Mouse (Mus musculus) lung, embryonic 14.5 days (tissue): ENCODE measurements at regions not wholly inside any gene's neighbourhood (a gene's known extent, or its start where the extent isn't known, plus 50 kb on each side); places are given as distances from the start of the nearest gene placed in this dataset.
A peak's percentile ranks its signal among the peaks of the same experiment; 100 is the strongest.

Experiments used
- ATAC-seq: fragments of 200-750 bp; cut with Nextera tagmentation; 2 replicates; pipeline ENCODE4 v1.8.0; 2017; ENCODE audit warnings: mild to moderate bottlenecking, moderate TSS enrichment, moderate library complexity; ENCODE audit not compliant: insufficient read depth
- DNase-seq: peaks from one replicate; pipeline ENCODE4 v3.0.0-alpha.2; 2015
- H3K27ac ChIP-seq: fragments of 300-500 bp; sonication (generic); 2 replicates; pipeline ENCODE4 v1.5.1; 2014; ENCODE audit warnings: low read depth, mild to moderate bottlenecking, moderate library complexity
- H3K27me3 ChIP-seq: fragments of 300-500 bp; sonication (generic); 2 replicates; pipeline ENCODE4 v1.6.1; 2014; ENCODE audit warnings: low read length, control low read depth; ENCODE audit not compliant: insufficient read depth
- H3K36me3 ChIP-seq: fragments of 300-500 bp; sonication (generic); 2 replicates; pipeline ENCODE4 v1.6.1; 2014; ENCODE audit warnings: control low read depth; ENCODE audit not compliant: insufficient read depth
- H3K4me1 ChIP-seq: fragments of 300-500 bp; sonication (generic); 2 replicates; pipeline ENCODE4 v1.6.1; 2014; ENCODE audit warnings: antibody characterized with exemption, control low read depth; ENCODE audit not compliant: insufficient read depth
- H3K4me2 ChIP-seq: fragments of 300-500 bp; sonication (generic); 2 replicates; pipeline ENCODE4 v1.6.1; 2014; ENCODE audit warnings: mild to moderate bottlenecking
- H3K4me3 ChIP-seq: fragments of 300-500 bp; sonication (generic); 2 replicates; pipeline ENCODE4 v1.5.1; 2014; ENCODE audit warnings: low read depth, low read length
- H3K9ac ChIP-seq: fragments of 300-500 bp; sonication (generic); 2 replicates; pipeline ENCODE4 v1.6.1; 2014
- H3K9me3 ChIP-seq: fragments of 300-500 bp; sonication (generic); 2 replicates; pipeline ENCODE4 v1.6.1; 2016; ENCODE audit warnings: low read depth, low read length, control low read depth
- CTCF ChIP-seq: IDR thresholded peaks from 2 replicates; pipeline ENCODE4 v1.5.1; 2016; ENCODE audit warnings: antibody characterized with exemption, low read depth
- WGBS: fragments of 180-500 bp; shearing (Covaris S2); extraction: QIAGEN DNeasy Blood & Tissue Kit; methylation state at CpG from one replicate; pipeline ENCODE4 v1.1.7; 2014; 5-methylcytosine and 5-hydroxymethylcytosine counted together

DNA sequence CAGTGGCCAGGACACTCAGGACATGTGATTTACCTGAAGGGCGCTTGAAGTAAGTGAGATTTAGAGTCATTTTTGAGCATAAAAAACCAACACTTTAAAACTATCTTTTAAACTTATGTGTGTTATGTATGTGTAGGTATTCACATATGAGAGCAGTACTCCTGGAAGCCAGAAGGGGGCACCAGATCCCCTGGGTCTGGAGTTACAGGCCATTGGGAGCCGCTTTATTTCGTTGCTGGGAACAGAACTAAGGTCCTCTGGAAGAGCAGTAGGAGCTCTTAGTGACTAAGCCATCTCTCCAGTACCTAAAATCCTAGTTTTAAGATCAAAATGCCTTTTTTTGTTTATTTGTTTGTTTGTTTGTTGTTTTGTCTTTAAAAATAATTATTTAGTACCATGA is 192.3 kb upstream of the Wscd1 start:
- H3K9me3 ChIP-seq, result no peaks in the 10 kb centered on the region
- H3K27ac ChIP-seq, result no peak overlapping the region
- DNase-seq (no peak), ATAC-seq (no peak)
- H3K9ac ChIP-seq, result no peak overlapping the region
- no peaks in the 10 kb centered on the region for H3K36me3 ChIP-seq
- no peaks in the 10 kb centered on the region for H3K4me1 ChIP-seq
- WGBS, result 81% methylated on average over 3 of the region's 3 CpGs
- no peaks in the 10 kb centered on the region for H3K27me3 ChIP-seq
- no peak overlapping the region for H3K4me3 ChIP-seq
- TF ChIP-seq CTCF, result peak; percentile 31; the same call in 1 of the 2 replicates
- H3K4me2 ChIP-seq, result no peak overlapping the region

DNA sequence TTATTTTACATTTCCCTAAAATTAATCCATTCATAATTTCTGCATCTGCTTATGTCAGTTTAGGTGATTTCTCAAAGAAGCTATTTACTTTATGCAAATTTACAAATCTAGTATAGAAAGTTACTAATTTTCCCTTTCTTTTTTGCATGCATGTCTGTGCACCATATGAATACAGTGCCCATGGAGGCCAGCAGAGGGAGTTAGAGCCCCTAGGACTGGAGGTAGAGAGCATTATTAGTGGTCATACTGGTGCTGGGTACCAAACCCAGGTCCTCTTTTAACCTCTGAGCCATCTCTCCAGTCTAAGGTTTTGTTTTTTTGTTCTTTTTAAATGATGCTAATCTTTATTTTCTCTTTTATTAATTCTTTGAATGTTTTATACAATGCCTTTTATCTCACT is 184.9 kb upstream of the Wscd1 start:
- Histone ChIP-seq H3K4me1 (no peaks in the 10 kb centered on the region), H3K27me3 (no peaks in the 10 kb centered on the region), H3K4me3 (no peak overlapping the region), H3K9ac (no peak overlapping the region), H3K36me3 (no peaks in the 10 kb centered on the region), H3K27ac (no peak overlapping the region), H3K9me3 (no peaks in the 10 kb centered on the region), H3K4me2 (no peak overlapping the region)
- no peak for DNase-seq
- ATAC-seq, result no peak
- no peak for TF ChIP-seq CTCF

DNA sequence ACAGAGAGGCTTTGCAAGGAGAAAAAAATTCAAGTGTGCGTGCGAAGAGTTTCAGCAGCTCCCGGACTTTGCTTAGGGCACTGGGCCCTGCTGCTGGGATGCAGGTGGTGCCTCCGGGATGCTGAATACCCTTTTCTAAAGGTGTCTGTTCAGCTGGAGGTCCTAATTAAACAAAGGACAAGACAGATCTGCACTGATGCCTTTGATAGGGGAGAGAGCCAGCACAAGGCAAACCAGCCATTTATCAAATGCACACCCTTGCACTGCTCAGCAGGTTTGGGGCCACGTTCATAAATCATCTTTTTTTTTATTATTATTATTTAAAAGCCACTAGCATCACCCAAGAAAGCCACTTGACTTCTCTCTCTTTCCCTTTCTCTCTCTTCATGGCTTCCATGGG is 172.9 kb upstream of the Wscd1 start:
- ATAC-seq, result no peak
- Histone ChIP-seq H3K4me2 (no peak overlapping the region), H3K9me3 (no peaks in the 10 kb centered on the region), H3K36me3 (no peaks in the 10 kb centered on the region), H3K27me3 (no peaks in the 10 kb centered on the region), H3K4me3 (no peak overlapping the region), H3K9ac (no peak overlapping the region), H3K27ac (no peak overlapping the region), H3K4me1 (no peaks in the 10 kb centered on the region)
- WGBS, result 78% methylated on average over 5 of the region's 5 CpGs
- TF ChIP-seq CTCF, result no peak
- no peak for DNase-seq

DNA sequence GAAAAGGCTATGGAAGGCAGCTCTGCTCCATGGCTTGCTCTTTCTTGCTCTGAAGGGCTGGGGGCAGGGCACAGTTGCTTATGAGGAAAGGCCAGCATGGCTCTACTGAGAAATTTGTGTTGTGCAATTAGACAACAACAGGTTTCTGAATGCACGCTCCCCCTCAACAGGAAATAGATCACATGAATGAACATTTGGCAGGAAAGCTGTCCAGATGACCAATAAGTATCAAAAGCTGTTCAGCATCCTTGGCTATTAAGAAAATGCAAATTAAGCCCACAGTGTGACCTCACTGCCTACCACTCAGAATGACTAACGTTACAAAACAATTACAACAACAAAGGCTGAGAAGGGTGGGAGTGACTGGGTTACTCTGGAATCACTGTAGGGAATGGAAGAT is 167.9 kb upstream of the Wscd1 start:
- no peak for ATAC-seq
- no peak overlapping the region for H3K9ac ChIP-seq
- no peak overlapping the region for H3K27ac ChIP-seq
- H3K4me3 ChIP-seq, result no peak overlapping the region
- no peak for TF ChIP-seq CTCF
- H3K27me3 ChIP-seq, result no peaks in the 10 kb centered on the region
- H3K9me3 ChIP-seq, result no peaks in the 10 kb centered on the region
- no peak for DNase-seq
- H3K36me3 ChIP-seq, result no peaks in the 10 kb centered on the region
- 70% methylated on average over 2 of the region's 2 CpGs for WGBS
- no peak overlapping the region for H3K4me2 ChIP-seq
- H3K4me1 ChIP-seq, result no peaks in the 10 kb centered on the region

DNA sequence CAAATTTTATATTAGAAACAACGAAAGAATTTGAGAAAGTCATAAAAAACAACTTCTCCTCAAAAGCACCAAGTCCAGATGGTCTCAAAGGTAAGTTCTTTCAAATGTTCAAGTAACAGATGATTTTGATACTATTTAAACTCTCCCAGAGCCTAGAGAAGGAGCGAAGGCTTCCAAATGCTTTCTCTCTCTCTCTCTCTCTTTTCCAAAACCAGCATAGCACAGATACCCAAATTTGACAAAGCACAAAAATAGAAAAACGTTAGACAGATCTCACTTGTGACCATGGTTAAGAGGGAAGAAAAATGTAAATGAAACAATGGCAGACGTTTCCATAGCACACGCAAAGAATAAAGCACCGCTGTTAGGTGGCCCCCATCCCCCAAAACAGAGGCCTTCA is 158.7 kb upstream of the Wscd1 start:
- 77% methylated on average over 6 of the region's 6 CpGs for WGBS
- no peak for ATAC-seq
- no peaks in the 10 kb centered on the region for H3K36me3 ChIP-seq

DNA sequence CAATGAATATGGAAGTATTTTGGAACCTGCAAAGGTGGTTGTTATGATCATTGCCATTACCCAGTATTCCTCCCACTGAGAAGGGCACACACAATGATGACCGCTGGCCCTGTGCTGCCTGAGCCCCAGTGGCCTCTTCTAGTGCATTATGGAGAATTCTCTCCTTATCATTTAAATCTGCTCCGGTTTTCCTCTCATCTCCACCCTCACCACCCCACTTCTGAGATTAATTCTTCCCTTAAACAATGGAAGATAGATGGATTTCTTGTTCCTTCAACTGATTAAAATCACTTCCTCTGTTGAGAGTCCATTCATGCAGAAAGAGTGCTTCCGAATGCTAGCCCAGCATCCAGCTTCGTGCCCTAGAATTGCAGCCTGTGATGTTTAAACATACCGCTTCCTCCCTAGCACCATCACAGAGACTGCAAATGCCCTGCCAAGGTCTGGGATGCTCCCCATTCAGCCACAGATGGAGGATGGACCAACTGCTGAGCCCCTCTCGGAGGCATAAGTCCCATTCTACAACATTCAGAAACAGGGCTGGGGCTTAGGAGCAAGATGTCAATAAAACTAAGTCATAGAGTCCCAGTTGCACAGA is 155.4 kb upstream of the Wscd1 start:
- Histone ChIP-seq H3K36me3 (no peaks in the 10 kb centered on the region), H3K9ac (no peak overlapping the region), H3K4me2 (no peak overlapping the region), H3K9me3 (no peaks in the 10 kb centered on the region), H3K27me3 (no peaks in the 10 kb centered on the region), H3K4me1 (no peaks in the 10 kb centered on the region), H3K4me3 (no peak overlapping the region), H3K27ac (no peak overlapping the region)
- no peak for TF ChIP-seq CTCF
- WGBS, result 69% methylated on average over 6 of the region's 6 CpGs
- peak; percentile 27 for DNase-seq
- ATAC-seq, result no peak

More for the DNA sequence above, 158.7 kb upstream of the Wscd1 start:
- no peak overlapping the region for H3K4me2 ChIP-seq
- H3K4me1 ChIP-seq, result no peaks in the 10 kb centered on the region
- TF ChIP-seq CTCF, result no peak
- no peak for DNase-seq
- H3K27me3 ChIP-seq, result no peaks in the 10 kb centered on the region
- H3K9ac ChIP-seq, result no peak overlapping the region
- no peaks in the 10 kb centered on the region for H3K9me3 ChIP-seq
- H3K27ac ChIP-seq, result no peak overlapping the region
- H3K4me3 ChIP-seq, result no peak overlapping the region

DNA sequence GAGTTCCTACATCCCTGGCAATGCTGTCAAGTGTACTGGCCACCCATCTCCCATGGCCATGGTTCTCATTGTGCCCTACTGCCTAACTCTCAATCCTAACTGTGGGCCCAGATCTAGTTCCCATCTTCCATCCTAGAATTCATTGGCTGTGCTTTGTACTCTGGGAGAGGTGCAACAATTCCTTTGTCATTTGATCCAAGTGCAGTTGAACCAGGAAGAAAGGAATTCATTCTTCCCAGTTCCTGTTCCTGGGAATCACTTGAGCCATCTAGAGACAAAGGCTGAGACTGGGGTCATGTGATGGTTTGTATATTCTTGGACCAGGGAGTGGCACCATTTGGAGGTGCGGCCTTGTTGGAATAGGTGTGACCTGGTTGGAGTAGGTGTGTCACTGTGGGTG is 152.0 kb upstream of the Wscd1 start:
- Histone ChIP-seq H3K9ac (no peak overlapping the region), H3K4me2 (no peak overlapping the region), H3K4me3 (no peak overlapping the region), H3K4me1 (no peaks in the 10 kb centered on the region), H3K27me3 (no peaks in the 10 kb centered on the region), H3K27ac (no peak overlapping the region), H3K9me3 (no peaks in the 10 kb centered on the region), H3K36me3 (no peaks in the 10 kb centered on the region)
- ATAC-seq, result no peak
- TF ChIP-seq CTCF, result no peak
- DNase-seq, result no peak
- WGBS, result 85% methylated on average over 1 of the region's 1 CpGs

DNA sequence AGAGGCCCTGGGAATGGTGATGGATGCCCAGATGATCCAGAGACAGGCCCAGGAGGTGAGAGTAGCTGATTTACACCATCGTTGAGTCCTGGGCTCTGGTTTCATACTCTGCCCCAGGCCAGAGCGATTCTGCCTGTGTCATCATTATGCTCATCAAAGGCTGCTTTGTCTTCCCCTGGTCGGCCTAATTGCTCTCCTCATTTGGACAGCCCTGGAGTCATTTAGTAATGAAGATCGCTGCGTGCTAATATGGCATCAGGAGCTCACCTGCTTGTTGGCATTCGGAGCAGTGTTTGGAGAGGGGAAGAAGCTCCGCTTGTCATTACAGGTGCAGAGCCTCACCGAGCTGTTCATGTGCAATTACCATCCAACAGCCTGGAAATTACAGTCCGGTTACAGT is 138.9 kb upstream of the Wscd1 start:
- no peak for TF ChIP-seq CTCF
- H3K4me3 ChIP-seq, result no peak overlapping the region
- ATAC-seq, result no peak
- 80% methylated on average over 9 of the region's 9 CpGs for WGBS
- H3K4me1 ChIP-seq, result no peaks in the 10 kb centered on the region
- H3K27me3 ChIP-seq, result no peaks in the 10 kb centered on the region
- H3K27ac ChIP-seq, result no peak overlapping the region
- no peak overlapping the region for H3K9ac ChIP-seq
- no peaks in the 10 kb centered on the region for H3K36me3 ChIP-seq
- H3K9me3 ChIP-seq, result no peaks in the 10 kb centered on the region
- H3K4me2 ChIP-seq, result no peak overlapping the region
- DNase-seq, result no peak
